Mouse (Mus musculus) olfactory bulb, adult 2 months (tissue): ENCODE measurements around the gene Gm9944.

Experiments used
- CTCF ChIP-seq: fragments of 200-500 bp; IDR thresholded peaks from 2 replicates; pipeline ENCODE4 v1.5.1; 2012; ENCODE audit warnings: low read depth, mild to moderate bottlenecking, low read length, moderate library complexity; ENCODE audit not compliant: insufficient read depth
- POLR2A ChIP-seq: fragments of 200-500 bp; IDR thresholded peaks from 2 replicates; pipeline ENCODE4 v1.6.1; 2012; ENCODE audit warnings: mild to moderate bottlenecking, low read depth, low read length, moderate library complexity; ENCODE audit not compliant: insufficient read depth

- no peak for TF ChIP-seq POLR2A
- no peak for TF ChIP-seq CTCF
Observed at GRCm38 (mm10) chr4:144448546-144448945, 4.6 kb downstream of the Gm9944 start.
